Mouse (Mus musculus): ENCODE data around the gene Gm49661. TPM values are rescaled to one million over a fixed set of nuclear protein-coding genes. Genes with fewer than 3 reads are reported as not detected.

Gm49661 gene
- 4.3 TPM in 1 of 2 replicates, not detected in the other for polyA plus RNA-seq (2012; rRNA removed)

DNA sequence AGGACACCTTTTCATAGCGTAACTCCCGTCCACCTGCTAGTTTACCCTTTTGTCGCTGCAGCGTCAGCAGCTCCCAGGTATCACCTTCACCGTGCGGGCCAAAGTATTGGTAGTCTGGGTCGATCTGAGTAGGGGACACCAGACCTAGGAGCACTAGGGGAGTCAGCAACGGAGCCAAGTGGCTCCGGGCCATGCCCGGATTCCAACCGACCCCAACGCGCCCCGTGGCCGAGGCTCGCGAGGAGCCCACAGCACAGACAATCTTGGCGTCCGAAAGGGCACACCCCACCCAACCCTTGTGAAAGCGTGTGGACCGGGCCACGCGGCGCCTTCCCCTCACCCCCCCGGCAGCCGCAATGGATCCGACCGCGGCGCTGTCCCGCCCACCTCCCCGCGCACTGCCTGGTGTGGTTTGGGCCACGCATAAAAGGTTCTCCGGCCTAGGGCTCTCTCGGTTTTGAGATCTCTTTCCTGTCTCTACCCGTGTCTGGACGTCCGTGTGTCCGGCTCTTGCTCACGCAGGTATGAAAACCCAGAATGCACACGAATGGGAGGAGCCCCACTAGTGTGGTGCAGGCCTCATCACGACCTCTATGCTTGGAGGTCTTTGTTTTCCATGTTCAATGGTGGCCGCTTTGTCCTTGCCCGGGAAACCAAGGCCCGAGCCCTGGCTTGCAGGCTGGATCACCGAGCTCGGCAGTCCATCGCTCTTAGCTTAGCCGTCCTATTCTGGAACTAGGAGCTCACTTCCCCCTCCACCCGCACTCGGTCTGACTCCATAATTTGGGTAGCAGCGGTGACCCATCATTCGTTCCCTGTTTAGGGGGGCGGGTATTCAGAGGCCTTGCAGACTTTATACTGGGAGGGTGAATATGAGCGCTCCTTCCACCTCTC lies at the start of gene Gm49661, which contains the start of the genes Prdx2 and Rnaseh2a:
Gene Gm49661, minus strand, starts transcription at position 193 of the 894 bp plus-strand sequence.
Gene Prdx2, plus strand, starts transcription at position 347 of the 894 bp plus-strand sequence.
Gene Rnaseh2a, minus strand, starts transcription at position 527 of the 894 bp plus-strand sequence.
- TF ChIP-seq CTCF (IDR thresholded peaks at IDR 0.05; ENCODE audit: borderline replicate concordance, control insufficient read depth, extremely low read depth, insufficient read depth, low read length, poor library complexity) (no peak), POLR2A (IDR thresholded peaks at IDR 0.05; ENCODE audit: control insufficient read depth, extremely low read depth, insufficient read depth, low read length, poor library complexity) (peak; percentile 72; the same call in 1 of the 2 replicates)
- under 1% methylated on average over 56 of the region's 56 CpGs for WGBS
- Histone ChIP-seq H3K36me3 (ENCODE audit: control insufficient read depth, insufficient read depth, low read length) (no peaks in the 10 kb centered on the region), H3K27ac (ENCODE audit: control insufficient read depth, insufficient read depth, low read length) (no peak within 1 kb of the TSS), H3K4me3 (ENCODE audit: control insufficient read depth, insufficient read depth, low read length) (peak within 1 kb of the TSS; percentile 74), H3K27me3 (ENCODE audit: control insufficient read depth, insufficient read depth, low read length) (no peaks in the 10 kb centered on the region), H3K4me1 (replicated peaks; ENCODE audit: control insufficient read depth, insufficient read depth, low read length) (peaks cover 30% of the 10 kb centered on the region)
- DNase-seq = peak; percentile 63

GRCm38 (mm10) chr8:85017209-85017608 lies 48.0 kb upstream of the Gm49661 start:
- 93% methylated on average over 5 of the region's 5 CpGs for WGBS
- no peak for DNase-seq

GRCm38 (mm10) chr8:85016724-85017123 lies 47.5 kb upstream of the Gm49661 start:
- H3K4me3 ChIP-seq (ENCODE audit: control insufficient read depth, insufficient read depth, low read length) = no peak overlapping the region
- H3K4me1 ChIP-seq (replicated peaks; ENCODE audit: control insufficient read depth, insufficient read depth, low read length) = peaks cover 2% of the 10 kb centered on the region
- TF ChIP-seq CTCF (IDR thresholded peaks at IDR 0.05; ENCODE audit: borderline replicate concordance, control insufficient read depth, extremely low read depth, insufficient read depth, low read length, poor library complexity) = no peak
- TF ChIP-seq POLR2A (IDR thresholded peaks at IDR 0.05; ENCODE audit: control insufficient read depth, extremely low read depth, insufficient read depth, low read length, poor library complexity) = no peak
- no peak for DNase-seq
- no peak overlapping the region for H3K27ac ChIP-seq (ENCODE audit: control insufficient read depth, insufficient read depth, low read length)
- peaks cover 15% of the 10 kb centered on the region for H3K36me3 ChIP-seq (ENCODE audit: control insufficient read depth, insufficient read depth, low read length)
- 87% methylated on average over 10 of the region's 10 CpGs for WGBS
- H3K27me3 ChIP-seq (ENCODE audit: control insufficient read depth, insufficient read depth, low read length) = no peaks in the 10 kb centered on the region; the same call in 1 of the 2 replicates

More at GRCm38 (mm10) chr8:85017209-85017608, 48.0 kb upstream of the Gm49661 start:
- peaks cover 15% of the 10 kb centered on the region for H3K36me3 ChIP-seq (ENCODE audit: control insufficient read depth, insufficient read depth, low read length)
- no peaks in the 10 kb centered on the region for H3K27me3 ChIP-seq (ENCODE audit: control insufficient read depth, insufficient read depth, low read length)
- H3K4me3 ChIP-seq (ENCODE audit: control insufficient read depth, insufficient read depth, low read length) = no peak overlapping the region
- H3K27ac ChIP-seq (ENCODE audit: control insufficient read depth, insufficient read depth, low read length) = no peak overlapping the region
- TF ChIP-seq POLR2A (IDR thresholded peaks at IDR 0.05; ENCODE audit: control insufficient read depth, extremely low read depth, insufficient read depth, low read length, poor library complexity) = no peak
- peaks cover 2% of the 10 kb centered on the region for H3K4me1 ChIP-seq (replicated peaks; ENCODE audit: control insufficient read depth, insufficient read depth, low read length)

DNA sequence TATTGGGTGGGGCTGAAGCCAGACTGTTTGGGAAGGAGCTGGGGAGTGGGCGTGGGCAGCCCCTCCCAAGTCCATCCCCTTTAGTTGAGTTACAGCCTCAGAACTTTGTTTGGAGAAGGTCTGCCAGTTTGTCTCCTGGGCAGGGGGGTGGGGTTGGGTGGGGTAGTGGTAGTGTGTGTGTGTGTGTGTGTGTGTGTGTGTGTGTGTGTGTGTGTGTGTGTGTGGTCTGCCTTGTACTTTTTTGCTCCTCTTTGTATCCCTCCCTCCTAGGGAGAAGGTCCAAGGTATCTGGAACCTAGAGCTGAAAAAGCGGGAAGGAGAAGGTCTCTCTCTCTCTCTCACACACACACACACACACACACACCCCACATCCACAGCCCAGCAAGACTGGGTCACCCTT lies 45.2 kb upstream of the Gm49661 start, which contains the start of gene Best2:
Gene Best2, minus strand, starts transcription at position 101 of the 400 bp plus-strand sequence.
- H3K27ac ChIP-seq (ENCODE audit: control insufficient read depth, insufficient read depth, low read length) = no peak within 1 kb of the TSS
- H3K4me3 ChIP-seq (ENCODE audit: control insufficient read depth, insufficient read depth, low read length) = peak within 1 kb of the TSS; percentile 35
- TF ChIP-seq CTCF (IDR thresholded peaks at IDR 0.05; ENCODE audit: borderline replicate concordance, control insufficient read depth, extremely low read depth, insufficient read depth, low read length, poor library complexity) = no peak
- TF ChIP-seq POLR2A (IDR thresholded peaks at IDR 0.05; ENCODE audit: control insufficient read depth, extremely low read depth, insufficient read depth, low read length, poor library complexity) = no peak
- peaks cover 15% of the 10 kb centered on the region for H3K36me3 ChIP-seq (ENCODE audit: control insufficient read depth, insufficient read depth, low read length)
- H3K4me1 ChIP-seq (replicated peaks; ENCODE audit: control insufficient read depth, insufficient read depth, low read length) = peaks cover 2% of the 10 kb centered on the region
- DNase-seq = no peak
- WGBS = 89% methylated on average over 2 of the region's 2 CpGs
- no peaks in the 10 kb centered on the region; the same call in 1 of the 2 replicates for H3K27me3 ChIP-seq (ENCODE audit: control insufficient read depth, insufficient read depth, low read length)

DNA sequence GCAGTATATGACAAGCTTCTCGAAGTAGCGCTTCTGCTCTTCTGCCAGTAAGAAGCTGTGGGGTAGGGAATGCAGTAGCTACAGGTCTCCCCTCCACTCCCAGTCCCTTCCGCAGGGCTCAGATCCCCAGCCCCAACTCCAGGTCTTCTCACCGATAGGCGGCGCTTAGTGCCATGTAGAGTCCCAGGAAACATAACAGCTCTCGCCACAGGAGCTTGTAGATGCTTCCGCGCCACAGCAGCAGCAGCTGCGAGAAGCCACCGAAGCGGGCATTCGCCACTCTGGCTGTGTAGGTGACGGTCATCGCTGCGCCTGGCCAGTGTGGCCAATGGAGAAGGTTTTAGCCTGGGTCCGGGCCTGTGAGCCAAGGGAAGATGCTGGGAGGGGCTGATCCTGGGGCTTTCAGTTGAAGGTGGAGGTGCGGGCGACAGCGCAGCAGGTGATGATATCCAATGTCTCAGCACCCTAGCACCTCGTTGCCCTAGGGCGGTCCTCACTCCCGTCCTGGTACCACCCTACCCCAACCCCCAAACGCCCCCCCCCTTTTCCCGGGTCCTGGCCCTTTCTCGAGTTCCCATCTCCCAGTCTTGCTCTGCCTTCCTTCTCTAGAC lies 44.1 kb upstream of the Gm49661 start:
- H3K36me3 ChIP-seq (ENCODE audit: control insufficient read depth, insufficient read depth, low read length) = peaks cover 8% of the 10 kb centered on the region
- DNase-seq = peak; percentile 85
- 10% methylated on average over 26 of the region's 26 CpGs for WGBS
- H3K27me3 ChIP-seq (ENCODE audit: control insufficient read depth, insufficient read depth, low read length) = no peaks in the 10 kb centered on the region; the same call in 1 of the 2 replicates
- H3K4me3 ChIP-seq (ENCODE audit: control insufficient read depth, insufficient read depth, low read length) = peak overlapping the region; percentile 35
- peaks cover 2% of the 10 kb centered on the region for H3K4me1 ChIP-seq (replicated peaks; ENCODE audit: control insufficient read depth, insufficient read depth, low read length)
- no peak overlapping the region for H3K27ac ChIP-seq (ENCODE audit: control insufficient read depth, insufficient read depth, low read length)
- TF ChIP-seq CTCF (IDR thresholded peaks at IDR 0.05; ENCODE audit: borderline replicate concordance, control insufficient read depth, extremely low read depth, insufficient read depth, low read length, poor library complexity) (peak; percentile 82), POLR2A (IDR thresholded peaks at IDR 0.05; ENCODE audit: control insufficient read depth, extremely low read depth, insufficient read depth, low read length, poor library complexity) (no peak)

DNA sequence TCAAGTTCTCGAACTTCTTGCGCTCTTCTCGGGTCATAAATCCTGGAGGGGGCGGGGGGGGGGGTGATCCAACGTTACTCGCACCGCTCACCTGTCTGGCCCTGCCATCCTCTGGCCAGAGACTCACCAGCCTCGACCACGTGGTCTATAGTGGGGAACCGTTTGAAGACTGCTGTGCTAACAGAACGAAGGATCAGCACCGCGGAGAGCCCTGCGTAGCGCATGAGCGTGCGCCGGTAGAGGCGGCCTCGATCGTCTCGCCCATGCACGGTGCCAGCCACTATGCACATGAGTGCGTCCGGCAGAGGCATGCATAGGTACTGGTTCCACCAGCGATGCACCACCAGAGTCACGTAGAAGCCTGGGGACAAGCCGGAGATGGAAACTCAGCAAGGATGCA lies 42.0 kb upstream of the Gm49661 start:
- no peak overlapping the region for H3K27ac ChIP-seq (ENCODE audit: control insufficient read depth, insufficient read depth, low read length)
- no peak for TF ChIP-seq POLR2A (IDR thresholded peaks at IDR 0.05; ENCODE audit: control insufficient read depth, extremely low read depth, insufficient read depth, low read length, poor library complexity)
- TF ChIP-seq CTCF (IDR thresholded peaks at IDR 0.05; ENCODE audit: borderline replicate concordance, control insufficient read depth, extremely low read depth, insufficient read depth, low read length, poor library complexity) = no peak
- H3K4me3 ChIP-seq (ENCODE audit: control insufficient read depth, insufficient read depth, low read length) = no peak overlapping the region
- 13% methylated on average over 28 of the region's 28 CpGs for WGBS
- H3K36me3 ChIP-seq (ENCODE audit: control insufficient read depth, insufficient read depth, low read length) = no peaks in the 10 kb centered on the region
- H3K4me1 ChIP-seq (replicated peaks; ENCODE audit: control insufficient read depth, insufficient read depth, low read length) = peaks cover 2% of the 10 kb centered on the region
- DNase-seq = no peak
- no peaks in the 10 kb centered on the region; the same call in 1 of the 2 replicates for H3K27me3 ChIP-seq (ENCODE audit: control insufficient read depth, insufficient read depth, low read length)

All from thymus, adult 2 months (tissue).